Mouse (Mus musculus): ENCODE measurements at regions not wholly inside any gene's neighbourhood (a gene's known extent, or its start where the extent isn't known, plus 50 kb on each side); places are given as distances from the start of the nearest gene placed in this dataset.

DNA sequence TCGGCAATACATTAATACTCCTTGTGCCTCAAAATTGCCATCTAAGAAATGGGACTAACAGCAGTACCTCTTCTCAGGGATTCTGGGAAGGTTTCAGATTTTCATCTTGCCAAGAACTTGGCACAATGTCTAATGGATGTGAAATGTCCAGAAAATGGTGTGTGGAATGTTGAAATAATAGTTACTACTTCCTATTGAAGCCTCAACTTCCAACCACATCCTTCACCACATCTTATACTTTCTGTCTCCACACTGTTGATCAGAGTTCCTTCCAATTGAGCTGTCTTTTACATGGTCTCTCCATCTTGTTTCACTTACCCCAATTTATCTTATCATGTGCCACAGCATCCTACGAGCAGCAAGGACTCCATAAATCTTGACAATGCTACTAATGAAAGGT lies 122.3 kb upstream of the Fmo9 start:
- 63% methylated on average over 2 of the region's 2 CpGs for WGBS

GRCm38 (mm10) chr1:166804333-166804732 lies 122.7 kb upstream of the Fmo9 start:
- Histone ChIP-seq H3K9ac (ENCODE audit: low read depth, low read length) (no peak overlapping the region), H3K4me3 (ENCODE audit: low read depth, low read length) (no peak overlapping the region), H3K4me2 (replicated peaks; ENCODE audit: low read depth) (no peak overlapping the region), H3K27me3 (replicated peaks; ENCODE audit: control insufficient read depth, insufficient read depth, low read length) (no peaks in the 10 kb centered on the region), H3K27ac (ENCODE audit: low read depth, low read length) (no peak overlapping the region), H3K36me3 (ENCODE audit: control insufficient read depth, insufficient read depth) (no peaks in the 10 kb centered on the region), H3K4me1 (replicated peaks; ENCODE audit: control insufficient read depth, insufficient read depth, low read length) (no peaks in the 10 kb centered on the region), H3K9me3 (ENCODE audit: control insufficient read depth) (no peaks in the 10 kb centered on the region)
- TF ChIP-seq CTCF (IDR thresholded peaks at IDR 0.05; ENCODE audit: low read depth) = no peak
- no peak for ATAC-seq
- WGBS = 85% methylated on average over 1 of the region's 1 CpGs

More for the DNA sequence above, 122.3 kb upstream of the Fmo9 start:
- no peak for ATAC-seq
- no peak overlapping the region for H3K4me2 ChIP-seq (replicated peaks; ENCODE audit: low read depth)
- TF ChIP-seq CTCF (IDR thresholded peaks at IDR 0.05; ENCODE audit: low read depth) = no peak
- H3K4me3 ChIP-seq (ENCODE audit: low read depth, low read length) = no peak overlapping the region
- no peaks in the 10 kb centered on the region for H3K36me3 ChIP-seq (ENCODE audit: control insufficient read depth, insufficient read depth)
- H3K27me3 ChIP-seq (replicated peaks; ENCODE audit: control insufficient read depth, insufficient read depth, low read length) = no peaks in the 10 kb centered on the region
- no peak overlapping the region for H3K27ac ChIP-seq (ENCODE audit: low read depth, low read length)
- H3K9ac ChIP-seq (ENCODE audit: low read depth, low read length) = no peak overlapping the region
- H3K4me1 ChIP-seq (replicated peaks; ENCODE audit: control insufficient read depth, insufficient read depth, low read length) = no peaks in the 10 kb centered on the region
- H3K9me3 ChIP-seq (ENCODE audit: control insufficient read depth) = no peaks in the 10 kb centered on the region

GRCm38 (mm10) chr1:166807163-166807945 lies 125.7 kb upstream of the Fmo9 start:
- Histone ChIP-seq H3K4me3 (ENCODE audit: low read depth, low read length) (no peak overlapping the region), H3K9ac (ENCODE audit: low read depth, low read length) (no peak overlapping the region), H3K9me3 (ENCODE audit: control insufficient read depth) (no peaks in the 10 kb centered on the region), H3K4me2 (replicated peaks; ENCODE audit: low read depth) (no peak overlapping the region), H3K27me3 (replicated peaks; ENCODE audit: control insufficient read depth, insufficient read depth, low read length) (no peaks in the 10 kb centered on the region), H3K36me3 (ENCODE audit: control insufficient read depth, insufficient read depth) (no peaks in the 10 kb centered on the region), H3K4me1 (replicated peaks; ENCODE audit: control insufficient read depth, insufficient read depth, low read length) (no peaks in the 10 kb centered on the region), H3K27ac (ENCODE audit: low read depth, low read length) (no peak overlapping the region)
- 68% methylated on average over 7 of the region's 7 CpGs for WGBS
- no peak for ATAC-seq
- no peak for TF ChIP-seq CTCF (IDR thresholded peaks at IDR 0.05; ENCODE audit: low read depth)

GRCm38 (mm10) chr1:166811341-166812071 lies 129.9 kb upstream of the Fmo9 start:
- Histone ChIP-seq H3K9me3 (ENCODE audit: control insufficient read depth) (no peaks in the 10 kb centered on the region), H3K9ac (ENCODE audit: low read depth, low read length) (no peak overlapping the region), H3K27me3 (replicated peaks; ENCODE audit: control insufficient read depth, insufficient read depth, low read length) (no peaks in the 10 kb centered on the region), H3K4me2 (replicated peaks; ENCODE audit: low read depth) (no peak overlapping the region), H3K36me3 (ENCODE audit: control insufficient read depth, insufficient read depth) (no peaks in the 10 kb centered on the region), H3K27ac (ENCODE audit: low read depth, low read length) (no peak overlapping the region), H3K4me1 (replicated peaks; ENCODE audit: control insufficient read depth, insufficient read depth, low read length) (no peaks in the 10 kb centered on the region), H3K4me3 (ENCODE audit: low read depth, low read length) (no peak overlapping the region)
- no peak for TF ChIP-seq CTCF (IDR thresholded peaks at IDR 0.05; ENCODE audit: low read depth)
- no peak for ATAC-seq
- WGBS = 77% methylated on average over 9 of the region's 9 CpGs

DNA sequence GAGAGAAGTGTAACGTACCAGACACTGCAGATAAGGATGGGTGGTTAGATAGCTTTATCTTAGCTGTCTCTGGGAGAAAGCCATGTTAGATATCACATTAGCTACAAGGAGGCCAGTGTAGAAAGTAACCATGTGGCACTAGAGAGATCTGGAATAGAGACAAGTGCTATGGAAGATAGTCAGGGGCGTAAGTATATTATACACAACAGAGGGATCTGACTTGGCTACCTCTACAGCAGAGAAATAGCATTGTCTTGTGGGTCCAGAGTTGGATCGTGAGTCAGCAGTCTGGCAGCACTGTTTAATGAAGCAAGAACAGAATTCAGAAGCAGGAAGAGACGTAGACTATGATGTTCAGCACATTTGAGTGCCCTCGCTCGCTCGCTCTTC lies 130.4 kb upstream of the Fmo9 start:
- Histone ChIP-seq H3K27ac (ENCODE audit: low read depth, low read length) (no peak overlapping the region), H3K9me3 (ENCODE audit: control insufficient read depth) (no peaks in the 10 kb centered on the region), H3K9ac (ENCODE audit: low read depth, low read length) (no peak overlapping the region), H3K4me3 (ENCODE audit: low read depth, low read length) (no peak overlapping the region), H3K4me1 (replicated peaks; ENCODE audit: control insufficient read depth, insufficient read depth, low read length) (no peaks in the 10 kb centered on the region), H3K27me3 (replicated peaks; ENCODE audit: control insufficient read depth, insufficient read depth, low read length) (no peaks in the 10 kb centered on the region), H3K36me3 (ENCODE audit: control insufficient read depth, insufficient read depth) (no peaks in the 10 kb centered on the region), H3K4me2 (replicated peaks; ENCODE audit: low read depth) (no peak overlapping the region)
- no peak for ATAC-seq
- WGBS = 78% methylated on average over 7 of the region's 7 CpGs
- no peak for TF ChIP-seq CTCF (IDR thresholded peaks at IDR 0.05; ENCODE audit: low read depth)

GRCm38 (mm10) chr1:166812920-166813439 lies 131.3 kb upstream of the Fmo9 start:
- 74% methylated on average over 7 of the region's 7 CpGs for WGBS
- Histone ChIP-seq H3K4me2 (replicated peaks; ENCODE audit: low read depth) (no peak overlapping the region), H3K27ac (ENCODE audit: low read depth, low read length) (no peak overlapping the region), H3K36me3 (ENCODE audit: control insufficient read depth, insufficient read depth) (no peaks in the 10 kb centered on the region), H3K9ac (ENCODE audit: low read depth, low read length) (no peak overlapping the region), H3K4me1 (replicated peaks; ENCODE audit: control insufficient read depth, insufficient read depth, low read length) (no peaks in the 10 kb centered on the region), H3K9me3 (ENCODE audit: control insufficient read depth) (no peaks in the 10 kb centered on the region), H3K27me3 (replicated peaks; ENCODE audit: control insufficient read depth, insufficient read depth, low read length) (no peaks in the 10 kb centered on the region), H3K4me3 (ENCODE audit: low read depth, low read length) (no peak overlapping the region)
- no peak for TF ChIP-seq CTCF (IDR thresholded peaks at IDR 0.05; ENCODE audit: low read depth)
- no peak for ATAC-seq
